Mouse (Mus musculus): ENCODE results near the gene Olfr732. TPM values are rescaled to one million over a fixed set of nuclear protein-coding genes. Genes with fewer than 3 reads are reported as not detected.

The Olfr732 gene
- not detected in 2 replicates for polyA plus RNA-seq (2016; fragmentation: Nextera tagmentation; extraction: Ambion mirVana)

GRCm38 (mm10) chr14:50284106-50284505, at the start of gene Olfr732:
Olfr732 (minus strand) TSS chr14:50284206.
- H3K4me2 ChIP-seq = no peak within 1 kb of the TSS
- no peak within 1 kb of the TSS for H3K27ac ChIP-seq
- 94% methylated on average over 1 of the region's 1 CpGs for WGBS
- no peaks in the 10 kb centered on the region for H3K9me3 ChIP-seq
- H3K9ac ChIP-seq = no peak within 1 kb of the TSS
- no peaks in the 10 kb centered on the region for H3K4me1 ChIP-seq
- H3K4me3 ChIP-seq (replicated peaks) = no peak within 1 kb of the TSS
- no peaks in the 10 kb centered on the region for H3K27me3 ChIP-seq
- ATAC-seq (ENCODE audit: low FRiP score) = no peak
- no peaks in the 10 kb centered on the region for H3K36me3 ChIP-seq (replicated peaks)

- WGBS = 76% methylated on average over 1 of the region's 1 CpGs
- Histone ChIP-seq H3K4me1 (no peaks in the 10 kb centered on the region), H3K27ac (no peak within 1 kb of the TSS), H3K9me3 (no peaks in the 10 kb centered on the region), H3K36me3 (replicated peaks) (no peaks in the 10 kb centered on the region), H3K9ac (no peak within 1 kb of the TSS), H3K4me2 (no peak within 1 kb of the TSS), H3K27me3 (no peaks in the 10 kb centered on the region), H3K4me3 (replicated peaks) (no peak within 1 kb of the TSS)
- no peak for ATAC-seq (ENCODE audit: low FRiP score)
These were observed 42.7 kb upstream of the Olfr732 start, which contains the start of gene Olfr734 for GRCm38 (mm10) chr14:50326661-50327060. Olfr734 (minus strand) TSS chr14:50326761.

GRCm38 (mm10) chr14:50301422-50301821, 17.4 kb upstream of the Olfr732 start, which contains the start of gene Olfr733:
Olfr733 (minus strand) TSS chr14:50301522.
- Histone ChIP-seq H3K9ac (no peak within 1 kb of the TSS), H3K4me3 (replicated peaks) (no peak within 1 kb of the TSS), H3K27me3 (no peaks in the 10 kb centered on the region), H3K27ac (no peak within 1 kb of the TSS), H3K9me3 (no peaks in the 10 kb centered on the region), H3K4me1 (no peaks in the 10 kb centered on the region), H3K36me3 (replicated peaks) (no peaks in the 10 kb centered on the region), H3K4me2 (no peak within 1 kb of the TSS)
- ATAC-seq (ENCODE audit: low FRiP score) = no peak

- Histone ChIP-seq H3K4me3 (replicated peaks) (no peak within 1 kb of the TSS), H3K27me3 (no peaks in the 10 kb centered on the region), H3K9ac (no peak within 1 kb of the TSS), H3K27ac (no peak within 1 kb of the TSS), H3K4me2 (no peak within 1 kb of the TSS), H3K4me1 (no peaks in the 10 kb centered on the region), H3K9me3 (no peaks in the 10 kb centered on the region), H3K36me3 (replicated peaks) (no peaks in the 10 kb centered on the region)
- no peak for ATAC-seq (ENCODE audit: low FRiP score)
- 86% methylated on average over 4 of the region's 4 CpGs for WGBS
These were observed 42.2 kb downstream of the Olfr732 start, which contains the start of gene Olfr731 for GRCm38 (mm10) chr14:50241766-50242165. Olfr731 (minus strand) TSS chr14:50241866.

Other genes starting within 250 kb of the Olfr732 start
- not detected in 2 replicates for gene Olfr725, start 243.8 kb downstream of the Olfr732 start, polyA plus RNA-seq (2016; fragmentation: Nextera tagmentation; extraction: Ambion mirVana)
- not detected in 2 replicates for gene Olfr726, start 193.3 kb downstream of the Olfr732 start, polyA plus RNA-seq (2016; fragmentation: Nextera tagmentation; extraction: Ambion mirVana)
- not detected in 2 replicates for gene Olfr727, start 161.0 kb downstream of the Olfr732 start, polyA plus RNA-seq (2016; fragmentation: Nextera tagmentation; extraction: Ambion mirVana)
- gene Olfr728, start 141.5 kb downstream of the Olfr732 start, polyA plus RNA-seq (2016; fragmentation: Nextera tagmentation; extraction: Ambion mirVana) = not detected in 2 replicates
- not detected in 2 replicates for gene Olfr729, start 131.3 kb downstream of the Olfr732 start, polyA plus RNA-seq (2016; fragmentation: Nextera tagmentation; extraction: Ambion mirVana)
- not detected in 2 replicates for gene Olfr730, start 96.0 kb downstream of the Olfr732 start, polyA plus RNA-seq (2016; fragmentation: Nextera tagmentation; extraction: Ambion mirVana)
- not detected in 2 replicates for gene Olfr731, start 42.3 kb downstream of the Olfr732 start, polyA plus RNA-seq (2016; fragmentation: Nextera tagmentation; extraction: Ambion mirVana)
- gene Olfr733, start 17.3 kb upstream of the Olfr732 start, polyA plus RNA-seq (2016; fragmentation: Nextera tagmentation; extraction: Ambion mirVana) = not detected in 2 replicates
- gene Olfr734, start 42.6 kb upstream of the Olfr732 start, polyA plus RNA-seq (2016; fragmentation: Nextera tagmentation; extraction: Ambion mirVana) = not detected in 2 replicates
- not detected in 2 replicates for gene Olfr735, start 64.7 kb upstream of the Olfr732 start, polyA plus RNA-seq (2016; fragmentation: Nextera tagmentation; extraction: Ambion mirVana)
- not detected in 2 replicates for gene Tlr11, start 73.7 kb upstream of the Olfr732 start, polyA plus RNA-seq (2016; fragmentation: Nextera tagmentation; extraction: Ambion mirVana)
- not detected in 2 replicates for gene Olfr736, start 97.0 kb upstream of the Olfr732 start, polyA plus RNA-seq (2016; fragmentation: Nextera tagmentation; extraction: Ambion mirVana)
- gene Olfr738, start 123.4 kb upstream of the Olfr732 start, polyA plus RNA-seq (2016; fragmentation: Nextera tagmentation; extraction: Ambion mirVana) = not detected in 2 replicates
- not detected in 2 replicates for gene Olfr739, start 134.4 kb upstream of the Olfr732 start, polyA plus RNA-seq (2016; fragmentation: Nextera tagmentation; extraction: Ambion mirVana)
- gene Olfr740, start 161.3 kb upstream of the Olfr732 start, polyA plus RNA-seq (2016; fragmentation: Nextera tagmentation; extraction: Ambion mirVana) = not detected in 2 replicates
- gene Olfr741, start 188.5 kb upstream of the Olfr732 start, polyA plus RNA-seq (2016; fragmentation: Nextera tagmentation; extraction: Ambion mirVana) = not detected in 2 replicates
- not detected in 2 replicates for gene Olfr742, start 219.4 kb upstream of the Olfr732 start, polyA plus RNA-seq (2016; fragmentation: Nextera tagmentation; extraction: Ambion mirVana)
- not detected in 2 replicates for gene Olfr743, start 237.6 kb upstream of the Olfr732 start, polyA plus RNA-seq (2016; fragmentation: Nextera tagmentation; extraction: Ambion mirVana)

All from forebrain, embryonic 12.5 days (tissue).